Mouse (Mus musculus): Measurements from ENCODE around the gene Gm40193. TPM values are rescaled to one million over a fixed set of nuclear protein-coding genes. Genes with fewer than 3 reads are reported as not detected.
A peak's percentile ranks its signal among the peaks of the same experiment; 100 is the strongest.
"Not testable (repeated sequence)": the region's sequence is repeated elsewhere in the genome, so short reads cannot be mapped to it uniquely, and the experiment has no call there.

The Gm40193 gene
- polyA plus RNA-seq, 1 experiment: not detected

GRCm38 (mm10) chr11:70577201-70577600 lies 44.5 kb upstream of the Gm40193 start:
- peaks cover 49% of the 10 kb centered on the region for H3K79me3 ChIP-seq (ENCODE audit: low read depth)
- peaks cover 97% of the 10 kb centered on the region for H3K79me2 ChIP-seq (ENCODE audit: control insufficient read depth, insufficient read depth)
- no peaks in the 10 kb centered on the region for H3K27me3 ChIP-seq (ENCODE audit: control insufficient read depth, insufficient read depth, insufficient read length)
- H3K36me3 ChIP-seq (ENCODE audit: control insufficient read depth, insufficient read depth): no peaks in the 10 kb centered on the region
- H3K4me3 ChIP-seq (ENCODE audit: insufficient read depth, poor library complexity, severe bottlenecking): no peak overlapping the region
- no peak overlapping the region for H3ac ChIP-seq (ENCODE audit: control insufficient read depth, insufficient read length, low read depth)
- TF ChIP-seq CEBPB (IDR thresholded peaks at IDR 0.05; ENCODE audit: low read depth) (no peak), MYOG (IDR thresholded peaks at IDR 0.05; ENCODE audit: control insufficient read depth, extremely low read depth, insufficient read length) (no peak), CTCF (IDR thresholded peaks at IDR 0.05; ENCODE audit: control insufficient read depth, insufficient read depth, insufficient read length) (no peak), MAX (IDR thresholded peaks at IDR 0.05) (no peak), MYOD1 (IDR thresholded peaks at IDR 0.05; ENCODE audit: control insufficient read depth, insufficient read length, low read depth) (peak; percentile 67)

GRCm38 (mm10) chr11:70573872-70574271 lies 41.1 kb upstream of the Gm40193 start:
- peak overlapping the region; percentile 41 for H3ac ChIP-seq (ENCODE audit: control insufficient read depth, insufficient read length, low read depth)
- peaks cover 97% of the 10 kb centered on the region for H3K79me2 ChIP-seq (ENCODE audit: control insufficient read depth, insufficient read depth)
- no peak overlapping the region for H3K4me3 ChIP-seq (ENCODE audit: insufficient read depth, poor library complexity, severe bottlenecking)
- H3K36me3 ChIP-seq (ENCODE audit: control insufficient read depth, insufficient read depth): no peaks in the 10 kb centered on the region
- no peak for TF ChIP-seq MAX (IDR thresholded peaks at IDR 0.05)
- no peak for TF ChIP-seq CEBPB (IDR thresholded peaks at IDR 0.05; ENCODE audit: low read depth)
- no peak for TF ChIP-seq MYOD1 (IDR thresholded peaks at IDR 0.05; ENCODE audit: control insufficient read depth, insufficient read length, low read depth)
- no peak for TF ChIP-seq CTCF (IDR thresholded peaks at IDR 0.05; ENCODE audit: control insufficient read depth, insufficient read depth, insufficient read length)
- TF ChIP-seq USF1 (IDR thresholded peaks at IDR 0.05; ENCODE audit: low read depth): no peak
- no peak for TF ChIP-seq FOSL1 (IDR thresholded peaks at IDR 0.05; ENCODE audit: insufficient read depth, low read length, poor library complexity, severe bottlenecking)
- TF ChIP-seq MYOG (IDR thresholded peaks at IDR 0.05; ENCODE audit: control insufficient read depth, extremely low read depth, insufficient read length): no peak
- no peaks in the 10 kb centered on the region for H3K27me3 ChIP-seq (ENCODE audit: control insufficient read depth, insufficient read depth, insufficient read length)
- H3K79me3 ChIP-seq (ENCODE audit: low read depth): peaks cover 64% of the 10 kb centered on the region

GRCm38 (mm10) chr11:70572348-70572902 lies 39.7 kb upstream of the Gm40193 start:
- H3ac ChIP-seq (ENCODE audit: control insufficient read depth, insufficient read length, low read depth): no peak overlapping the region
- no peak overlapping the region for H3K4me3 ChIP-seq (ENCODE audit: insufficient read depth, poor library complexity, severe bottlenecking)
- H3K36me3 ChIP-seq (ENCODE audit: control insufficient read depth, insufficient read depth): peaks cover 9% of the 10 kb centered on the region
- peaks cover 66% of the 10 kb centered on the region for H3K79me3 ChIP-seq (ENCODE audit: low read depth)
- H3K27me3 ChIP-seq (ENCODE audit: control insufficient read depth, insufficient read depth, insufficient read length): no peaks in the 10 kb centered on the region
- peaks cover 97% of the 10 kb centered on the region for H3K79me2 ChIP-seq (ENCODE audit: control insufficient read depth, insufficient read depth)
- no peak for TF ChIP-seq USF1 (IDR thresholded peaks at IDR 0.05; ENCODE audit: low read depth)
- no peak for TF ChIP-seq CTCF (IDR thresholded peaks at IDR 0.05; ENCODE audit: control insufficient read depth, insufficient read depth, insufficient read length)
- TF ChIP-seq FOSL1 (IDR thresholded peaks at IDR 0.05; ENCODE audit: insufficient read depth, low read length, poor library complexity, severe bottlenecking): peak; percentile 24
- TF ChIP-seq MYOG (IDR thresholded peaks at IDR 0.05; ENCODE audit: control insufficient read depth, extremely low read depth, insufficient read length): no peak
- TF ChIP-seq MAX (IDR thresholded peaks at IDR 0.05): peak; percentile 48
- no peak for TF ChIP-seq MYOD1 (IDR thresholded peaks at IDR 0.05; ENCODE audit: control insufficient read depth, insufficient read length, low read depth)
- no peak for TF ChIP-seq CEBPB (IDR thresholded peaks at IDR 0.05; ENCODE audit: low read depth)

- Histone ChIP-seq H3K27me3 (ENCODE audit: control insufficient read depth, insufficient read depth, insufficient read length) (no peaks in the 10 kb centered on the region), H3K79me2 (ENCODE audit: control insufficient read depth, insufficient read depth) (peaks cover 98% of the 10 kb centered on the region), H3ac (ENCODE audit: control insufficient read depth, insufficient read length, low read depth) (no peak overlapping the region), H3K4me3 (ENCODE audit: insufficient read depth, poor library complexity, severe bottlenecking) (no peak overlapping the region), H3K79me3 (ENCODE audit: low read depth) (peaks cover 70% of the 10 kb centered on the region), H3K36me3 (ENCODE audit: control insufficient read depth, insufficient read depth) (peaks cover 9% of the 10 kb centered on the region)
- TF ChIP-seq CTCF (IDR thresholded peaks at IDR 0.05; ENCODE audit: control insufficient read depth, insufficient read depth, insufficient read length) (no peak), CEBPB (IDR thresholded peaks at IDR 0.05; ENCODE audit: low read depth) (no peak), USF1 (IDR thresholded peaks at IDR 0.05; ENCODE audit: low read depth) (no peak), MAX (IDR thresholded peaks at IDR 0.05) (no peak), MYOG (IDR thresholded peaks at IDR 0.05; ENCODE audit: control insufficient read depth, extremely low read depth, insufficient read length) (no peak), MYOD1 (IDR thresholded peaks at IDR 0.05; ENCODE audit: control insufficient read depth, insufficient read length, low read depth) (no peak), FOSL1 (IDR thresholded peaks at IDR 0.05; ENCODE audit: insufficient read depth, low read length, poor library complexity, severe bottlenecking) (no peak)
Measured at GRCm38 (mm10) chr11:70571641-70572040, 38.9 kb upstream of the Gm40193 start.

GRCm38 (mm10) chr11:70570614-70571013 lies 37.9 kb upstream of the Gm40193 start:
- H3K27me3 ChIP-seq (ENCODE audit: control insufficient read depth, insufficient read depth, insufficient read length); H3K4me3 ChIP-seq (ENCODE audit: insufficient read depth, poor library complexity, severe bottlenecking); H3ac ChIP-seq (ENCODE audit: control insufficient read depth, insufficient read length, low read depth): not testable (repeated sequence)
- peaks cover 98% of the 10 kb centered on the region for H3K79me2 ChIP-seq (ENCODE audit: control insufficient read depth, insufficient read depth)
- peaks cover 14% of the 10 kb centered on the region for H3K36me3 ChIP-seq (ENCODE audit: control insufficient read depth, insufficient read depth)
- peaks cover 72% of the 10 kb centered on the region for H3K79me3 ChIP-seq (ENCODE audit: low read depth)

GRCm38 (mm10) chr11:70566586-70566985 lies 33.8 kb upstream of the Gm40193 start:
- Histone ChIP-seq H3K79me3 (ENCODE audit: low read depth) (peaks cover 76% of the 10 kb centered on the region), H3K4me3 (ENCODE audit: insufficient read depth, poor library complexity, severe bottlenecking) (no peak overlapping the region), H3K36me3 (ENCODE audit: control insufficient read depth, insufficient read depth) (peaks cover 14% of the 10 kb centered on the region), H3K79me2 (ENCODE audit: control insufficient read depth, insufficient read depth) (peaks cover 88% of the 10 kb centered on the region), H3ac (ENCODE audit: control insufficient read depth, insufficient read length, low read depth) (no peak overlapping the region), H3K27me3 (ENCODE audit: control insufficient read depth, insufficient read depth, insufficient read length) (no peaks in the 10 kb centered on the region)
- no peak for TF ChIP-seq CTCF (IDR thresholded peaks at IDR 0.05; ENCODE audit: control insufficient read depth, insufficient read depth, insufficient read length)
